Mouse (Mus musculus): ENCODE data around the gene Tm9sf4.

The Tm9sf4 gene

DNA sequence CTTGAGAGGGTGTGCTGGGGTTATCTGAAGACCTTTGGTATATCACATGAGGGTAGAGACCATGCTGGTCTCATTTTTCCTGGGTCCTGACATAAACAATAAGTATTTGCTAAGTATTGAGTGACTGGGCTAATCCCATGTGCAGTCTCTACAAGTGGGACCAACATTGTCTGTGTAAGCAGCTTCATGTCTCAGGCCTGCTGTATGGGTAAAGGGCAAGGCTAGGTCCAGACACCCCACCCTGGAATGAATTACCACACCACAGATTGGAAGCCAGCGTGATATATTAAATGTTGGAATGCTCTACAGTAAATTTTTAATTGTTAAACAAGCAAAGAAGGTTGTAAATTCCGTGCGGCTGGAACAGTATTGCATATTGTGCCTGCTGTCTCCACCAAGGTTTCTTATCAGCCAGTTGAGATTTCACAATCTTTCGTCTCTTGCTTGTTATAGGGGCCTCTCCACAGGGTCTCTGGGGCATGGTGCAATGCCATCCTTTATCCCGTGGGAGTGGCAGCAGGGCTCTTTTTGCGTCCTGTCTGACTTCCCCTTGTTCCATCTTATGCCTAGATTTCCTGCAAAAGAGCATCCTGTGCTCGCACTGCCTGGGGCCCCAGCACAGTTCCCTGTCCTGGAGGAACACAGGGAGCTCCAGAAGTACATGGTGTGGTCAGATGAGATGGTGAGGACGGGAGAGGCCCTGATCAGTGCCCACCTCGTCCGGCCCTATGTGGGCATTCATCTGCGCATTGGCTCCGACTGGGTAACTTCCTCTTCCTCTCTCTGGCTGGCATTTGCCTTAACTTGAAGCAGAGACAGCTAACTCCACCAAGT, 98.1 kb downstream of the Tm9sf4 start:
- ATAC-seq (ENCODE audit: low TSS enrichment), result no peak
